Mouse (Mus musculus): ENCODE data around the gene Selenoo.
A peak's percentile ranks its signal among the peaks of the same experiment; 100 is the strongest.

The Selenoo gene

GRCm38 (mm10) chr15:89128382-89129350, 39.8 kb downstream of the Selenoo start, which contains the start of gene Hdac10:
Gene Hdac10 (minus strand): TSS chr15:89128700.
- DNase-seq, result peak; percentile 92

GRCm38 (mm10) chr15:89130245-89130644, 41.4 kb downstream of the Selenoo start:
- DNase-seq, result no peak

- DNase-seq, result no peak
Measured at GRCm38 (mm10) chr15:89131316-89131715, 42.4 kb downstream of the Selenoo start.

- DNase-seq, result no peak
Measured at GRCm38 (mm10) chr15:89136461-89137155, 47.7 kb downstream of the Selenoo start.

- no peak for DNase-seq
Measured at GRCm38 (mm10) chr15:89137378-89138045, 48.6 kb downstream of the Selenoo start.

- no peak for DNase-seq
Measured at GRCm38 (mm10) chr15:89138046-89138405, 49.1 kb downstream of the Selenoo start.

- DNase-seq, result no peak
Measured at GRCm38 (mm10) chr15:89138531-89138930, 49.6 kb downstream of the Selenoo start.

- DNase-seq, result peak; percentile 75
Measured at GRCm38 (mm10) chr15:89140048-89140658, 51.3 kb downstream of the Selenoo start.

GRCm38 (mm10) chr15:89140659-89141252, 51.9 kb downstream of the Selenoo start, which contains the start of gene Mapk12:
Gene Mapk12 (minus strand): TSS chr15:89140703.
- peak; percentile 70 for DNase-seq

- DNase-seq, result no peak
Measured at GRCm38 (mm10) chr15:89141443-89141842, 52.6 kb downstream of the Selenoo start.

GRCm38 (mm10) chr15:89141905-89142304, 53.0 kb downstream of the Selenoo start:
- DNase-seq, result no peak

GRCm38 (mm10) chr15:89143134-89143533, 54.2 kb downstream of the Selenoo start:
- DNase-seq, result no peak

- DNase-seq, result no peak
Measured at GRCm38 (mm10) chr15:89144965-89145364, 56.1 kb downstream of the Selenoo start.

- no peak for DNase-seq
Measured at GRCm38 (mm10) chr15:89145813-89146350, 57.0 kb downstream of the Selenoo start.

- DNase-seq, result peak; percentile 82
Measured at GRCm38 (mm10) chr15:89146537-89146936, 57.7 kb downstream of the Selenoo start.

GRCm38 (mm10) chr15:89147024-89147423, 58.1 kb downstream of the Selenoo start:
- DNase-seq, result no peak

- no peak for DNase-seq
Measured at GRCm38 (mm10) chr15:89147456-89147855, 58.6 kb downstream of the Selenoo start.

GRCm38 (mm10) chr15:89147895-89148294, 59.0 kb downstream of the Selenoo start:
- DNase-seq, result no peak

GRCm38 (mm10) chr15:89148496-89149270, 59.8 kb downstream of the Selenoo start:
- DNase-seq, result no peak

GRCm38 (mm10) chr15:89149271-89150040, 60.6 kb downstream of the Selenoo start, which contains the start of gene Mapk11:
Gene Mapk11 (minus strand): TSS chr15:89149628.
- DNase-seq, result no peak

All from cerebellum, adult 11 months (tissue).